Mouse (Mus musculus): ENCODE measurements around the gene Ccndbp1.
"Not testable (repeated sequence)": the region's sequence is repeated elsewhere in the genome, so short reads cannot be mapped to it uniquely, and the experiment has no call there.

Gene Ccndbp1

GRCm38 (mm10) chr2:121007925-121008663, at the start of gene Ccndbp1:
Gene Ccndbp1, plus strand, starts transcription at chr2:121008403.
- DNase-seq: peak; percentile 87 to 94

- no peak for DNase-seq
These were observed 48.8 kb upstream of the Ccndbp1 start for GRCm38 (mm10) chr2:120959363-120959762.

GRCm38 (mm10) chr2:120959827-120960226, 48.4 kb upstream of the Ccndbp1 start:
- DNase-seq: no peak

- no peak for DNase-seq
These were observed 47.9 kb upstream of the Ccndbp1 start for GRCm38 (mm10) chr2:120960261-120960660.

- no peak for DNase-seq
These were observed 45.1 kb upstream of the Ccndbp1 start for GRCm38 (mm10) chr2:120963110-120963509.

- no peak for DNase-seq
These were observed 42.7 kb upstream of the Ccndbp1 start for GRCm38 (mm10) chr2:120965486-120965885.

GRCm38 (mm10) chr2:120970045-120970539, 38.1 kb upstream of the Ccndbp1 start:
- DNase-seq: peak in 1 of 2 experiments; percentile 48

- peak; percentile 88 to 91 for DNase-seq
These were observed 37.6 kb upstream of the Ccndbp1 start, which contains the start of gene Ubr1 for GRCm38 (mm10) chr2:120970559-120971080. Gene Ubr1, minus strand, starts transcription at chr2:120970715.

- no peak for DNase-seq
These were observed 36.4 kb upstream of the Ccndbp1 start for GRCm38 (mm10) chr2:120971766-120972165.

GRCm38 (mm10) chr2:120972257-120972656, 35.9 kb upstream of the Ccndbp1 start:
- DNase-seq: not testable (repeated sequence)

- peak in 1 of 2 experiments; percentile 51 for DNase-seq
These were observed 35.2 kb upstream of the Ccndbp1 start for GRCm38 (mm10) chr2:120972964-120973363.

GRCm38 (mm10) chr2:120976308-120976707, 31.9 kb upstream of the Ccndbp1 start:
- DNase-seq: peak in 1 of 2 experiments; percentile 41

- peak; percentile 86 to 88 for DNase-seq
These were observed 30.9 kb upstream of the Ccndbp1 start, which contains the start of gene Tmem62 for GRCm38 (mm10) chr2:120976990-120977925. Gene Tmem62, plus strand, starts transcription at chr2:120977017.

- DNase-seq: no peak
These were observed 30.1 kb upstream of the Ccndbp1 start for GRCm38 (mm10) chr2:120977926-120978692.

GRCm38 (mm10) chr2:120978693-120979037, 29.5 kb upstream of the Ccndbp1 start:
- DNase-seq: no peak

- peak in 1 of 2 experiments; percentile 51 for DNase-seq
These were observed 28.4 kb upstream of the Ccndbp1 start for GRCm38 (mm10) chr2:120979819-120980218.

- DNase-seq: no peak
These were observed 27.3 kb upstream of the Ccndbp1 start for GRCm38 (mm10) chr2:120980861-120981260.

GRCm38 (mm10) chr2:120983611-120984010, 24.6 kb upstream of the Ccndbp1 start:
- DNase-seq: peak in 1 of 2 experiments; percentile 56

GRCm38 (mm10) chr2:120985241-120985640, 23.0 kb upstream of the Ccndbp1 start:
- no peak for DNase-seq

GRCm38 (mm10) chr2:120991196-120991595, 17.0 kb upstream of the Ccndbp1 start:
- no peak for DNase-seq

GRCm38 (mm10) chr2:120996607-120997006, 11.6 kb upstream of the Ccndbp1 start:
- DNase-seq: peak; percentile 49 to 68

- no peak for DNase-seq
These were observed 9.3 kb upstream of the Ccndbp1 start for GRCm38 (mm10) chr2:120998863-120999262.

All from cerebellum, postnatal 25 days (tissue).